Mouse (Mus musculus): ENCODE measurements around the gene Cyb561d1.

The Cyb561d1 gene

GRCm38 (mm10) chr3:108166486-108167211, 34.4 kb downstream of the Cyb561d1 start:
- no peak for DNase-seq

DNA sequence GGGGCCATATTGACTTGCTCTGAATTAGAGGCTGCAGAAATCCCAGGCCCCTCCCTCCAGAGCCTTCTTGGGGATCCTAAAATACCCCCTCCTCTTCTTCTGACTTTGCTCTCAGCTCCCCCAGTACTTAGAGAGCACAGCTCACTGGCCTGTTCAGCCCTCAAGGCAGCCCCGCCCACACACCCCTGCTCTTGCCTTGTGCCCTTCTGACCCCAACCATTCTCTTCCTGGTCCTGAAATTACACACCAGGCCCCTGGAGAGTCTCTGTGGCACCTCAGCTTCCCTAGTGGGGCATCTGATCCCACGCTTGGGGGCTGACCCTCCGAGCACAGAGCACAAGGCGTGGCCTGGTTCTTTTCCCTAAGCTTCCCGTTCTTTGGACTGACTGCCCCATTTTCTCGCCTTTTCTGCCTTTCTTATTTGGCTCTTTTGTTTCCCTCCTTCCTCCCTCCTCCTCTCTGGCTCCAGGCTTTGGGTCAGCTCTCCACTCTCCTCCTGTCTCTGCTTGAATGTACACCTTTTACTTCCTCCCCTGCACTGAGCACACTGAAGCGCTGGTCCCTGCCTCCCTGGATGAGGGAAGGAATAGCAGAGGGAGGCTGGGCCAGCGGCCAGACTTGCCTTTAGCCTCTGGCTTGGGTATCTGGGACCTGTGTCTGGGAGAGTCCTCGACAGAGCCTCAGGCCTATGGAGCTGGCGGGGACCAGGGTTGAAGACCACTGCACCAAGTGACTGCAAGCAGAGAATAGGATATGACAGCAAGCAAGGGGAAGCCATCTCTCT, 35.3 kb downstream of the Cyb561d1 start:
- DNase-seq, result no peak

- peak; percentile 84 to 88 for DNase-seq
These were observed 36.2 kb downstream of the Cyb561d1 start for GRCm38 (mm10) chr3:108164807-108165206.

DNA sequence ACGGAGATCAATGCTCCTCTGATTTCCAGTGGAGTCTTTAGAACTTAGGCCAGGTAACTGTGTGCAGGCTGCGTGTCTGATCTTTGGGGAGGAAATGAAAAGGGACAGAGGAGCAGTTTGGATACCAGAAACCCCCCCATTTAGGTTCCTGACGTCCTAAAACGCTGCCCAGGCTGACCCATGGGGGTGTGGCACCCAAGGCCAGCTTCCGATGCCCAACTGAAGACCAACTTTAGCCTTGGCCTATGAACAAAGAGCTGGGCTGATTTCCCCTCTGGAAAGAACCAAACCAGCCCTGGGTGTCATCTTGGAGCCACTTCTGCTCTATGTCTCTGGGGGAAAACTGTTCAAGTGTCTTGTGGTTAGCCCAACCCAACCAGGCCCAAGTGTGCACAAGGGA, 36.9 kb downstream of the Cyb561d1 start:
- no peak for DNase-seq

- DNase-seq, result no peak
These were observed 42.5 kb downstream of the Cyb561d1 start for GRCm38 (mm10) chr3:108158383-108159037.

DNA sequence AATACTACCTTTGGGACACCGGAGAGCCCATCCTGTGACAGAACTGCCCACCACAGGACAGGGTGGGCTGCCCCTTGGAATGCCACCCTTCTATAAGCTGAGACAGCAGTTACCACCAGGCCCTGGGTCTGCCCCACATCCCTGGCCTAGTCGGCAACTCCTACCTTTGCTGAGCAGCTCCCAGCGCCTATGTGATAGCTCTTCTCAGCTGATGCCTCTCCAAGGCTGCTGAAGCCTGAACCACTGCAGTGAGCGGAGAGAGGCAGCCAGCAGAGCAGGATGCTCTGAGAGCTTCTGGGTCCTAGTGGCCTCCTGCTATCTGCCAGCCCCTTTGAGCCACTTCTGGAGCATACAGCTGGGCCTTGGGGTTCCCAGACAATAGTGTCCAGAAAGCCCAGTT, 46.4 kb downstream of the Cyb561d1 start, which contains the start of gene Gpr61:
Gpr61 (minus strand) TSS at position 227 of the 400 bp plus-strand sequence.
- peak; percentile 47 to 60 for DNase-seq

DNA sequence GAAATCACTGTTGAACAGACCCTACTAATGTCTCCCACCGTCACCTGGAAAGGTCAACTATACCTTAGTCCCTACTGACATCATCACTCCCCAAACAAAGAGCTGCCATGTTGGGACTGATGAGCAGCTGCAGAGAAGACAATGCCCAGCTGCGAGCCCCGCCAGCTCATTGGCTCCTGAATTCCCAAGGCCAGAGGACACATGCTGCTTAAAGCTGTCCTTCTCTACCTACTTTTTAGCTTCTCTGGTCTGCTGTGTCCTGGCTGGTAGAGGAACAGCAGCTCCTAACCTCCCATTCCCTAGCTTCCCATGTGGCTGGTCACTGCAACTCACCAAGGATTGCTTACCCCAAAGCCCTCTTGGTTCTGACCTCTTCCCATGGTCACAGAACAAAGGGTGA, 48.7 kb downstream of the Cyb561d1 start:
- no peak for DNase-seq

- DNase-seq, result peak; percentile 84 to 88
These were observed 53.4 kb downstream of the Cyb561d1 start for GRCm38 (mm10) chr3:108147386-108148235.

DNA sequence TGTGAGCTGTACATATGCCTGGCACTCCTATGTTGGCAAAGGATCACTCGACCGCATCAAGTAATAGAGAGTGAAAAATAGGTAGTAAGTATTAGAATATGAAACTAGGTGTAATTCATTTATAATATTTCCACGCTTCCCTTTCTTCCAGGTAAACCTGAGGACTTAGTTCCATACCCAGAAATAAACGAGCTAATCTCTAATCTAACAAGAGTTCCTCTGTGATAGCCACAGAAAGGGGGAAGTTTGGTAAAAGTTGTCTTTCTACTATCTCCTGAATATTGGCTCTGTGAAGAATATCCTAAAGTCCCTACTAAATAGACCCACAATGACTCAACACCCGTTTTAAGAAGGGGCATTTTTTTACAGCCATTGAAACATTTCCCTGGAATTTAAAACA, 54.3 kb downstream of the Cyb561d1 start:
- DNase-seq, result no peak
